Mouse (Mus musculus): ENCODE results near the gene Tmem40. TPM values are rescaled to one million over a fixed set of nuclear protein-coding genes. Genes with fewer than 3 reads are reported as not detected.
A peak's percentile ranks its signal among the peaks of the same experiment; 100 is the strongest.

Gene Tmem40
- total RNA-seq, 2 experiments from 2014 or later: 0.26 to 1.5 TPM

- no peak for DNase-seq
Observed at GRCm38 (mm10) chr6:115701302-115701701, 60.9 kb downstream of the Tmem40 start.

GRCm38 (mm10) chr6:115700778-115701177 lies 61.4 kb downstream of the Tmem40 start:
- DNase-seq: no peak

GRCm38 (mm10) chr6:115698699-115699098 lies 63.5 kb downstream of the Tmem40 start:
- no peak for DNase-seq

- DNase-seq: no peak
Observed at GRCm38 (mm10) chr6:115697739-115698558, 64.3 kb downstream of the Tmem40 start.

GRCm38 (mm10) chr6:115696707-115697215 lies 65.4 kb downstream of the Tmem40 start:
- no peak for DNase-seq

GRCm38 (mm10) chr6:115695124-115695523 lies 67.1 kb downstream of the Tmem40 start:
- DNase-seq: no peak

- DNase-seq: peak; percentile 34
Observed at GRCm38 (mm10) chr6:115694441-115694842, 67.8 kb downstream of the Tmem40 start.

GRCm38 (mm10) chr6:115692963-115693730 lies 69.1 kb downstream of the Tmem40 start:
- no peak for DNase-seq

- no peak for DNase-seq
Observed at GRCm38 (mm10) chr6:115692163-115692950, 69.9 kb downstream of the Tmem40 start.

- DNase-seq: no peak
Observed at GRCm38 (mm10) chr6:115690105-115690504, 72.1 kb downstream of the Tmem40 start.

GRCm38 (mm10) chr6:115688589-115688988 lies 73.6 kb downstream of the Tmem40 start:
- no peak for DNase-seq

- DNase-seq: no peak
Observed at GRCm38 (mm10) chr6:115687753-115688152, 74.5 kb downstream of the Tmem40 start.

- DNase-seq: no peak
Observed at GRCm38 (mm10) chr6:115684851-115685646, 77.2 kb downstream of the Tmem40 start.

GRCm38 (mm10) chr6:115684271-115684670 lies 77.9 kb downstream of the Tmem40 start:
- DNase-seq: no peak

GRCm38 (mm10) chr6:115681066-115681465 lies 81.1 kb downstream of the Tmem40 start:
- no peak for DNase-seq

Small RNA genes within 50 kb of the gene (microRNA-seq; reads per million reads assigned to microRNA genes)
- 0 to 0.25 reads per million in 2 experiments for gene Mir7660

Other genes starting within 250 kb of the Tmem40 start
- gene Tsen2, start 217.7 kb downstream of the Tmem40 start, total RNA-seq (2021): 1 to 10 TPM; 8.2 to 9.6 TPM
- under 1 TPM; 0.16 to 0.26 TPM for gene Mkrn2os, start 169.8 kb downstream of the Tmem40 start, total RNA-seq (2021)
- 10 to 100 TPM; 36.5 to 37.0 TPM for gene Mkrn2, start 160.5 kb downstream of the Tmem40 start, total RNA-seq (2021)
- gene Raf1, start 85.8 kb downstream of the Tmem40 start, total RNA-seq (2021): 100 to 1,000 TPM; 102 to 108 TPM
- gene Cand2, start 12.1 kb upstream of the Tmem40 start, total RNA-seq (2021): 10 to 100 TPM; 89.1 to 96.7 TPM
- gene Rpl32, start 46.3 kb upstream of the Tmem40 start, total RNA-seq (2021): 1,000 to 10,000 TPM; 1,136 to 1,161 TPM
- under 1 TPM; 0.12 to 0.14 TPM for gene Efcab12, start 76.0 kb upstream of the Tmem40 start, total RNA-seq (2021)
- 1 to 10 TPM; 2.3 to 3.7 TPM for gene Mbd4, start 91.0 kb upstream of the Tmem40 start, total RNA-seq (2021)
- gene Ift122, start 91.1 kb upstream of the Tmem40 start, total RNA-seq (2021): 10 to 100 TPM; 19.3 to 21.9 TPM
- gene Rho, start 169.3 kb upstream of the Tmem40 start, total RNA-seq (2021): under 1 TPM; 0.19 to 0.32 TPM
- not detected for gene H1foo, start 182.5 kb upstream of the Tmem40 start, total RNA-seq (2021)
- 100 to 1,000 TPM in 1 of 2 experiments, 10 to 100 TPM in 1; 90.1 to 127 TPM for gene Plxnd1, start 232.6 kb upstream of the Tmem40 start, total RNA-seq (2021)

Measured in gastrocnemius, postnatal 10 days (tissue).